Mouse (Mus musculus) MEL (cell line): Measurements from ENCODE around the gene Sh2b1. TPM values are rescaled to one million over a fixed set of nuclear protein-coding genes. Genes with fewer than 3 reads are reported as not detected.

ENCODE experiments used
- DNase-seq: peaks from one replicate; pipeline ENCODE4 v3.0.0; 2011; ENCODE audit warnings: low read depth, low spot score
- H3K27ac ChIP-seq: 2 replicates; pipeline ENCODE4 v1.5.1; 2012; ENCODE audit warnings: low read depth, mild to moderate bottlenecking, control low read depth, low read length, moderate library complexity; ENCODE audit not compliant: control insufficient read depth
- H3K27me3 ChIP-seq, 2 experiments: fragments of 150-350 bp in 1 of 2; sonication (generic) in 1 of 2; 2 replicates each; pipeline ENCODE4 v1.6.1; 2012; ENCODE audit warnings: low read length in 2 of 2, mild to moderate bottlenecking in 2 of 2, improper control_type of control experiment in 1 of 2, moderate library complexity in 1 of 2; ENCODE audit not compliant: insufficient read depth in 2 of 2, control insufficient read depth in 1 of 2
- H3K36me3 ChIP-seq, 2 experiments: 2 replicates each; pipeline ENCODE4 v1.6.1; 2012 to 2014; ENCODE audit warnings: low read length in 2 of 2, improper control_type of control experiment in 1 of 2, inconsistent platforms in 1 of 2, mild to moderate bottlenecking in 1 of 2; ENCODE audit not compliant: insufficient read depth in 2 of 2, control insufficient read depth in 1 of 2
- H3K4me1 ChIP-seq, 2 experiments: fragments of 150-350 bp in 1 of 2; sonication (generic) in 1 of 2; 2 replicates each; pipeline ENCODE4 v1.6.1; 2012; ENCODE audit warnings: low read length in 2 of 2, improper control_type of control experiment in 1 of 2, mild to moderate bottlenecking in 1 of 2; ENCODE audit not compliant: insufficient read depth in 2 of 2, control insufficient read depth in 1 of 2
- H3K4me3 ChIP-seq, 2 experiments: fragments of 150-350 bp in 1 of 2; sonication (generic) in 1 of 2; 2 replicates each; pipeline ENCODE4 v1.5.1; 2012; ENCODE audit warnings: low read depth in 2 of 2, low read length in 2 of 2, mild to moderate bottlenecking in 2 of 2, moderate library complexity in 2 of 2, control low read depth in 1 of 2, improper control_type of control experiment in 1 of 2; ENCODE audit not compliant: control insufficient read depth in 1 of 2, insufficient read depth in 1 of 2
- H3K79me2 ChIP-seq: 2 replicates; pipeline ENCODE4 v1.6.1; 2012; ENCODE audit warnings: mild to moderate bottlenecking, low read length, moderate library complexity; ENCODE audit not compliant: control insufficient read depth, poor library complexity, insufficient read depth
- H3K9ac ChIP-seq: 2 replicates; pipeline ENCODE4 v1.6.1; 2012; ENCODE audit warnings: low read depth, mild to moderate bottlenecking, control low read depth, low read length, moderate library complexity; ENCODE audit not compliant: control insufficient read depth, poor library complexity, severe bottlenecking
- H3K9me3 ChIP-seq: fragments of 150-350 bp; sonication (generic); replicated peaks from 2 replicates; pipeline ENCODE4 v1.6.1; 2012; ENCODE audit warnings: mild to moderate bottlenecking, low read length, improper control_type of control experiment, moderate library complexity; ENCODE audit not compliant: insufficient read depth
- CTCF ChIP-seq, 3 experiments: IDR thresholded peaks in 2 of 3; conservative IDR thresholded peaks in 1 of 3; 2 replicates each; pipeline ENCODE4 v1.5.1; 2011 to 2012; ENCODE audit warnings: low read length in 3 of 3, low read depth in 2 of 3, mild to moderate bottlenecking in 2 of 3, improper control_type of control experiment in 1 of 3, inconsistent platforms in 1 of 3, mixed read lengths in 1 of 3, moderate library complexity in 1 of 3; ENCODE audit not compliant: control insufficient read depth in 1 of 3, insufficient read depth in 1 of 3, poor library complexity in 1 of 3, severe bottlenecking in 1 of 3
- EP300 ChIP-seq, 2 experiments: IDR thresholded peaks; 2 replicates each; pipeline ENCODE4 v1.6.1; 2011; ENCODE audit warnings: improper control_type of control experiment in 2 of 2, low read length in 2 of 2, low read depth in 1 of 2, mild to moderate bottlenecking in 1 of 2
- ETS1 ChIP-seq: IDR thresholded peaks from 2 replicates; pipeline ENCODE4 v1.6.1; 2012; ENCODE audit warnings: low read depth, mild to moderate bottlenecking, inconsistent platforms, low read length, improper control_type of control experiment, moderate library complexity
- MAX ChIP-seq: IDR thresholded peaks from 2 replicates; pipeline ENCODE4 v1.6.1; 2011; ENCODE audit warnings: low read length, improper control_type of control experiment
- MXI1 ChIP-seq: IDR thresholded peaks from 2 replicates; pipeline ENCODE4 v1.6.1; 2011; ENCODE audit warnings: mild to moderate bottlenecking, low read depth, low read length, improper control_type of control experiment
- MYB ChIP-seq: IDR thresholded peaks from 2 replicates; pipeline ENCODE4 v1.6.1; 2011; ENCODE audit warnings: mild to moderate bottlenecking, low read depth, low read length, improper control_type of control experiment
- MYC ChIP-seq: IDR thresholded peaks from 2 replicates; pipeline ENCODE4 v1.6.1; 2011; ENCODE audit warnings: low read depth, mild to moderate bottlenecking, low read length, improper control_type of control experiment, moderate library complexity
- NELFE ChIP-seq: IDR thresholded peaks from 2 replicates; pipeline ENCODE4 v1.6.1; 2011; ENCODE audit warnings: low read depth, low read length, improper control_type of control experiment
- POLR2A ChIP-seq, 2 experiments: IDR thresholded peaks; 2 replicates each; pipeline ENCODE4 v1.6.1; 2011 to 2012; ENCODE audit warnings: low read length in 2 of 2, mild to moderate bottlenecking in 2 of 2, control low read depth in 1 of 2, improper control_type of control experiment in 1 of 2, low read depth in 1 of 2, moderate library complexity in 1 of 2; ENCODE audit not compliant: control insufficient read depth in 1 of 2, insufficient read depth in 1 of 2, poor library complexity in 1 of 2
- POLR2AphosphoS2 ChIP-seq: IDR thresholded peaks from 2 replicates; pipeline ENCODE4 v1.6.1; 2011; ENCODE audit warnings: low read length, improper control_type of control experiment
- RAD21 ChIP-seq: IDR thresholded peaks from 2 replicates; pipeline ENCODE4 v1.6.1; 2011; ENCODE audit warnings: mild to moderate bottlenecking, low read depth, low read length, improper control_type of control experiment
- SIN3A ChIP-seq: IDR thresholded peaks from 2 replicates; pipeline ENCODE4 v1.6.1; 2012; ENCODE audit warnings: low read length, improper control_type of control experiment, inconsistent platforms
- SMC3 ChIP-seq: IDR thresholded peaks from 2 replicates; pipeline ENCODE4 v1.6.1; 2011; ENCODE audit warnings: low read depth, low read length, improper control_type of control experiment
- TAL1 ChIP-seq: IDR thresholded peaks from 2 replicates; pipeline ENCODE4 v1.6.1; 2012; ENCODE audit warnings: mild to moderate bottlenecking, inconsistent platforms, low read length, moderate library complexity, mixed read lengths
- TCF12 ChIP-seq: IDR thresholded peaks from 2 replicates; pipeline ENCODE4 v1.6.1; 2014; ENCODE audit warnings: low read depth, mild to moderate bottlenecking, inconsistent platforms, low read length, improper control_type of control experiment, moderate library complexity
- USF1 ChIP-seq: IDR thresholded peaks from 2 replicates; pipeline ENCODE4 v1.6.1; 2014; ENCODE audit warnings: low read depth, mild to moderate bottlenecking, inconsistent platforms, low read length, improper control_type of control experiment, moderate library complexity
- USF2 ChIP-seq, 2 experiments: IDR thresholded peaks; 2 replicates each; pipeline ENCODE4 v1.6.1; 2011 to 2012; ENCODE audit warnings: improper control_type of control experiment in 2 of 2, low read length in 2 of 2, borderline replicate concordance in 1 of 2, inconsistent platforms in 1 of 2, low read depth in 1 of 2, mild to moderate bottlenecking in 1 of 2; ENCODE audit not compliant: insufficient read depth in 1 of 2
- ZMIZ1 ChIP-seq: IDR thresholded peaks from 2 replicates; pipeline ENCODE4 v1.6.1; 2012; ENCODE audit warnings: low read depth, mild to moderate bottlenecking, inconsistent platforms, low read length, improper control_type of control experiment, moderate library complexity
- ZNF384 ChIP-seq: IDR thresholded peaks from 2 replicates; pipeline ENCODE4 v1.6.1; 2012; ENCODE audit warnings: low read depth, mild to moderate bottlenecking, inconsistent platforms, low read length, improper control_type of control experiment
- polyA plus RNA-seq, 2 experiments: library from polyadenylated mRNA; stranded (reverse) in 1 of 2; unstranded in 1 of 2; fragments of >175 nt in 1 of 2; fragments of >200 nt in 1 of 2; gene quantifications; 2 replicates each; pipeline versions ENCODE4 v1.2.1 to v1.2.4; 2012; ENCODE audit warnings: low replicate concordance in 2 of 2, low read depth in 1 of 2; ENCODE audit not compliant: insufficient read length in 2 of 2, insufficient read depth in 1 of 2, missing spikeins in 1 of 2
- total RNA-seq: library from RNA; depleted of rRNA; stranded (reverse); fragments of 300-350 nt; gene quantifications from 2 replicates; pipeline ENCODE4 v1.2.3, GENCODE M21; 2012

Gene Sh2b1
- total and polyA plus RNA-seq, 3 experiments: 13.1 to 48.9 TPM; not detected in 1

DNA sequence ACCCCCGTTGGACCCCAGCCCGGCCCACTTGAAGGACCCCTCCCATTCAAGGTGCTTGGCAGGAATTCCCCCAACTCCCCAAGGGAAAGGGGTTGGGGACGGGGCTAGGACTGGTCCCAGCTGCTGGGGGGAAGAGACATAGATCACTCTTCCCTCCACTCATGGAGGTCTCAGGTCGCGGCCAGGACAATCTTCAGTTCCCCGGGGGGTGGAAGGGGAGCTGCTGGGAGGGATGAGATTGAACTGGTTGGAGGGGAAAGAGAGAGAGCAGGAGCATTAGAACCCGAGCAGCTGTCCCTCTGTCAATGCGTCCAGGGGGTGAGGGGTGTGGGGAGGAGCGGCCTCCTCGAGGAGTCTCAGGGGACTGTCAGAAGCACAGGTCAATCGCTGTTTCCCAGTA lies 16.7 kb upstream of the Sh2b1 start:
- TF ChIP-seq RAD21 (no peak), POLR2A (IDR thresholded peaks at IDR 0.05; ENCODE audit: control insufficient read depth in 1 of 2, insufficient read depth in 1 of 2, low read depth in 1 of 2, low read length in 2 of 2, poor library complexity in 1 of 2) (peak in 1 of 2 experiments; percentile 21; a peak in 1 of 4 replicates)
- H3K4me3 ChIP-seq: no peak overlapping the region
- H3K79me2 ChIP-seq: peaks cover 19% of the 10 kb centered on the region
- no peak for DNase-seq
- H3K9me3 ChIP-seq: no peaks in the 10 kb centered on the region
- H3K9ac ChIP-seq: no peak overlapping the region
- peaks cover 3 to 31% of the 10 kb centered on the region in 2 experiments for H3K36me3 ChIP-seq
- H3K4me1 ChIP-seq: peaks cover 0 to 6% of the 10 kb centered on the region in 2 experiments; a peak in 1 of 4 replicates
- H3K27ac ChIP-seq: no peak overlapping the region
- H3K27me3 ChIP-seq: no peaks in the 10 kb centered on the region

DNA sequence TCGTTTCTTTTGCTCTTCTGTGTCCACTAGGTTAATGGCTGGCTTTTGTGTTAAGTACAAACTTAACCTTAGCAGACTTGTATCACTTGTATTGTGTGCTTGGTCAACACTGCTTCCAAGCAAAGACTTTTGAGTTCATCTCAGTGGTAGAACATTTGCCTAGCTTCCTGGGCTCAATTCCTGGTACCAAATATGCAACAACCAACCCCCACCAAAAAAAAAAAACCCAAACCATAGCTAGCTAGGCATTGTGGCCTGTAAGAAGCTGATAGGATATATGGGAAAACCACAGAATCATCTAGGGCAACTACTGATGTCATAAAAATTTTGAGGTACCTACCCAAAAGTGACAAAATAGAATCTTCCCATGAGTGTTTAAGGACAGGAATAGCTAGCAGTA lies 15.8 kb upstream of the Sh2b1 start:
- H3K4me3 ChIP-seq: no peak overlapping the region
- peak; percentile 55 for DNase-seq
- H3K79me2 ChIP-seq: peaks cover 19% of the 10 kb centered on the region
- peaks cover 0 to 6% of the 10 kb centered on the region in 2 experiments; a peak in 1 of 4 replicates for H3K4me1 ChIP-seq
- peak overlapping the region; percentile 29; the same call in 1 of the 2 replicates for H3K27ac ChIP-seq
- H3K9me3 ChIP-seq: no peaks in the 10 kb centered on the region
- TF ChIP-seq CTCF (IDR thresholded peaks at IDR 0.05 in 2 of 3, conservative IDR thresholded peaks at IDR 0.05 in 1 of 3; ENCODE audit: control insufficient read depth in 1 of 3, insufficient read depth in 1 of 3, low read depth in 2 of 3, low read length in 3 of 3, poor library complexity in 1 of 3, severe bottlenecking in 1 of 3) (no peak), USF2 (IDR thresholded peaks at IDR 0.05; ENCODE audit: borderline replicate concordance in 1 of 2, insufficient read depth in 1 of 2, low read depth in 1 of 2, low read length in 2 of 2) (0 out of 4 replicates have a peak, but pooled peaks of 1 of the 2 experiments have one; percentile 2), MYB (no peak), ZNF384 (peak; percentile 83), USF1 (no peak), ZMIZ1 (0 out of 2 replicates have a peak, but pooled peaks have one; percentile 68), MAX (no peak), MYC (0 out of 2 replicates have a peak, but pooled peaks have one; percentile 30), POLR2A (IDR thresholded peaks at IDR 0.05; ENCODE audit: control insufficient read depth in 1 of 2, insufficient read depth in 1 of 2, low read depth in 1 of 2, low read length in 2 of 2, poor library complexity in 1 of 2) (peak in 1 of 2 experiments; percentile 66; a peak in 2 of 4 replicates), ETS1 (peak; percentile 56), SIN3A (peak; percentile 48; the same call in 1 of the 2 replicates), POLR2AphosphoS2 (peak; percentile 78; the same call in 1 of the 2 replicates), RAD21 (no peak), MXI1 (no peak), TCF12 (peak; percentile 46; the same call in 1 of the 2 replicates), NELFE (0 out of 2 replicates have a peak, but pooled peaks have one; percentile 31), TAL1 (peak; percentile 62), EP300 (IDR thresholded peaks at IDR 0.05; ENCODE audit: low read depth in 1 of 2, low read length in 2 of 2) (peak in 1 of 2 experiments; percentile 32; a peak in 1 of 4 replicates), SMC3 (no peak; the same call in 1 of the 2 replicates)
- H3K36me3 ChIP-seq: peaks cover 4 to 23% of the 10 kb centered on the region in 2 experiments; a peak in 3 of 4 replicates
- H3K27me3 ChIP-seq: no peaks in the 10 kb centered on the region
- H3K9ac ChIP-seq: no peak overlapping the region
